Mouse (Mus musculus): ENCODE results near the gene Hsbp1. TPM values are rescaled to one million over a fixed set of nuclear protein-coding genes. Genes with fewer than 3 reads are reported as not detected.
"Not testable (repeated sequence)": the region's sequence is repeated elsewhere in the genome, so short reads cannot be mapped to it uniquely, and the experiment has no call there.

Gene Hsbp1
- polyA plus RNA-seq, 1 experiment from 2014 or later = 593 TPM

DNA sequence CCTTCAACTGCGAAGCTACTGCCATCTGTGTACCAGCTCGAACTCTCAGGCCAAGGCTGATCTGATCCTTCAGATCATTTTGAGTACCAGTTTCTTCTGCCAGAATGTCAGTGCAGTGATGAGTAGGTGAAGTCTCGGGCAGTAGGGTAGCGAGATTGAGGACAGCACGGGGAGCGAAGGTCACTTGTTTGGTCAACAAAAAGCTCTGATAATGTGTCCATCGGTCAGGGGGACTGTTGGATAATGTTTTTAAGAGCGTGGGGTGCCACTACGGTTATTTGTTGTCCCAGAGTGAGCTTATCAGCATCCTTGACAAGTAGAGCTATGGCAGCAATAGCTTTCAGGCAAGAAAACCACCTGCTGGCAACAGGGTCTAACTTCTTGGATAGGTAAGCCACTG lies 30.4 kb downstream of the Hsbp1 start:
- H3K4me2 ChIP-seq (ENCODE audit: low read length); H3K27ac ChIP-seq (ENCODE audit: low read depth, low read length); ATAC-seq; H3K27me3 ChIP-seq (replicated peaks; ENCODE audit: control insufficient read depth, insufficient read depth, low read length); H3K4me1 ChIP-seq (ENCODE audit: control insufficient read depth, insufficient read depth, low read length); H3K36me3 ChIP-seq (ENCODE audit: control insufficient read depth, insufficient read depth, low read length); DNase-seq (ENCODE audit: low spot score); H3K9ac ChIP-seq (ENCODE audit: low read length); H3K9me3 ChIP-seq (replicated peaks; ENCODE audit: control insufficient read depth, low read length); H3K4me3 ChIP-seq (ENCODE audit: low read depth, low read length): not testable (repeated sequence)
- 87% methylated on average over 9 of the region's 9 CpGs for WGBS

DNA sequence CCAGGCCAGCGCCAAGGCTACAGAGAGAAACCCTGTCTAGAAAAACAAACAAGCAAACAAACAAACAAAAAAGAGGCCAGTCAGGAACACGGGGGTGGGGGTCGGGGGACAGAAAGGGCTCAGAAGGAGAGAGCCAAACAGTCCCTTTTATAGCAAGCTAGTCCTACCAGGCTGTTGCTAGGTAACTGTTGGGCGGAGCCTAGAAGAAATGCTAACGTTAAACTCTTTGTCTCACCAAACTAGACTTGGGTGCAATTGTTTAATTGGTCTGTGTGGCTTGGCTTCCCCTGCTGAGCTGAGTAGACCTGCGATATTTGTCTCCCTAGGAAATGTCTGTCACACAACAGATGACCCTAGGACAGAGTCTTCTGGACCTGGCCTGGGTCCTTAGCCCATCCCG lies 34.2 kb downstream of the Hsbp1 start:
- DNase-seq (ENCODE audit: low spot score) = no peak
- no peak overlapping the region for H3K9ac ChIP-seq (ENCODE audit: low read length)
- no peaks in the 10 kb centered on the region for H3K36me3 ChIP-seq (ENCODE audit: control insufficient read depth, insufficient read depth, low read length)
- WGBS = 62% methylated on average over 7 of the region's 7 CpGs
- no peak overlapping the region for H3K27ac ChIP-seq (ENCODE audit: low read depth, low read length)
- H3K27me3 ChIP-seq (replicated peaks; ENCODE audit: control insufficient read depth, insufficient read depth, low read length) = no peaks in the 10 kb centered on the region
- no peak overlapping the region for H3K4me2 ChIP-seq (ENCODE audit: low read length)
- no peak for ATAC-seq
- no peak overlapping the region for H3K4me3 ChIP-seq (ENCODE audit: low read depth, low read length)
- H3K9me3 ChIP-seq (replicated peaks; ENCODE audit: control insufficient read depth, low read length) = no peaks in the 10 kb centered on the region
- no peaks in the 10 kb centered on the region for H3K4me1 ChIP-seq (ENCODE audit: control insufficient read depth, insufficient read depth, low read length)

DNA sequence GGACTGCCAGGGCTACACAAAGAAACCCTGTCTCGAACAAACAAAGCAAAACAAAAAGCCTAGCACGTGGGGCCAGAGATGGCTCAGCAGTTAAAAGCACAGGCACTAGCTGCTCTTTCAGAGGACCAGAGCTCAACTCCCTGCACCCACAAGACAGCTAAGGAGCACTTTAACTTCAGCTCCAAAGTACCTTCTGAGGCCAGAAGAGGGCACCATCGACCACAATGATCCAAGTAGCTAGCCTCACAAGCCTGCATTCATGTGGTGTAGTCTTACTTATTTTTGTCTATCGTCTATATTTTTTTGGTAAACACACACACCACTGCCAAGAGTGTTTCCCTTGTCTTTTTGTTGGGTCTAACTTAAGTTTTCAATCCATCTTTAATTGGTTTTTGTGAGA lies 36.3 kb downstream of the Hsbp1 start:
- Histone ChIP-seq H3K36me3 (ENCODE audit: control insufficient read depth, insufficient read depth, low read length) (no peaks in the 10 kb centered on the region), H3K4me3 (ENCODE audit: low read depth, low read length) (no peak overlapping the region), H3K27me3 (replicated peaks; ENCODE audit: control insufficient read depth, insufficient read depth, low read length) (no peaks in the 10 kb centered on the region), H3K4me2 (ENCODE audit: low read length) (no peak overlapping the region), H3K9ac (ENCODE audit: low read length) (no peak overlapping the region), H3K9me3 (replicated peaks; ENCODE audit: control insufficient read depth, low read length) (no peaks in the 10 kb centered on the region), H3K4me1 (ENCODE audit: control insufficient read depth, insufficient read depth, low read length) (no peaks in the 10 kb centered on the region), H3K27ac (ENCODE audit: low read depth, low read length) (no peak overlapping the region)
- DNase-seq (ENCODE audit: low spot score) (peak; percentile 32), ATAC-seq (no peak)
- WGBS = 29% methylated on average over 4 of the region's 4 CpGs

DNA sequence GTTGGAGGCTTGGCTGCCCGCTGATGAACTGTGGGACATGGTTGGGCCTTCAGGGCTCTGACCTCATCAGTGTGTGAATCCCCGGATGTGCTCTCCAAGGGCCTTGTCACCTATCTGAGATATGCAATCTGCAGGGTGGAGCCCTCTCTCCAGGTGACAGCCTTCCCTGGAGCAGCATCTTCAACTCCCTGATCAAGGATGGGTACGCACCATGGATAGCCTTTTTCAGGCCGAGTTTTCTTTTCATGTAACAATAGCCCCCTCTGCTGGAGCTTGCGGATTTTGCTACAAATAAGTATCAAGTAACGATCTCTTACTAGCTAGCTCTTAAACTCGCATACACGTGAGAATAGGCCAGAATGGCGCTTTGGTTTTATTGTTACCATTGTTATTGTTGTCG lies 40.2 kb downstream of the Hsbp1 start:
- no peaks in the 10 kb centered on the region for H3K9me3 ChIP-seq (replicated peaks; ENCODE audit: control insufficient read depth, low read length)
- ATAC-seq (no peak), DNase-seq (ENCODE audit: low spot score) (peak; percentile 90)
- no peaks in the 10 kb centered on the region for H3K36me3 ChIP-seq (ENCODE audit: control insufficient read depth, insufficient read depth, low read length)
- 24% methylated on average over 10 of the region's 10 CpGs for WGBS
- H3K4me2 ChIP-seq (ENCODE audit: low read length) = no peak overlapping the region
- no peaks in the 10 kb centered on the region for H3K4me1 ChIP-seq (ENCODE audit: control insufficient read depth, insufficient read depth, low read length)
- H3K9ac ChIP-seq (ENCODE audit: low read length) = no peak overlapping the region
- H3K27me3 ChIP-seq (replicated peaks; ENCODE audit: control insufficient read depth, insufficient read depth, low read length) = no peaks in the 10 kb centered on the region
- no peak overlapping the region for H3K4me3 ChIP-seq (ENCODE audit: low read depth, low read length)
- no peak overlapping the region for H3K27ac ChIP-seq (ENCODE audit: low read depth, low read length)

DNA sequence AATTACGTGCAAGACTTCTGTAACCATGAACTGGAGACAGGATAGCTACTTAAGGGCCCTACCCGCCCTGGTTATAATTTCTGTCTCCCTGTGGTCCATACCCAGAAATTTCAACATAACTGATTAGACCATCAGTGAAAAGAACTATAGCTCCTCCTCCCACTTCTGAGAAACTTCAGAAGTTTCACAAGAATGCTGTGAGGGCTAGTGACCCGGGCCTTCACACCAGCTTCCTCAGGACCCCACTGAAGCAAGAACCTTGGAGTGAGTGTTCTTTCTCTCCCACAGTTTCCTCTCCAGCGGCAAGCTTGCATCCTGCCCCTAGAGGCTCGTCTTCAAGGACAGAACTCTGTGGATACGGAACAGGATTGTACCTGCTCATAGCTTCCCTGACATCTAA lies 41.6 kb downstream of the Hsbp1 start:
- H3K36me3 ChIP-seq (ENCODE audit: control insufficient read depth, insufficient read depth, low read length) = no peaks in the 10 kb centered on the region
- ATAC-seq = no peak
- DNase-seq (ENCODE audit: low spot score) = no peak
- no peak overlapping the region for H3K4me3 ChIP-seq (ENCODE audit: low read depth, low read length)
- no peaks in the 10 kb centered on the region for H3K9me3 ChIP-seq (replicated peaks; ENCODE audit: control insufficient read depth, low read length)
- H3K27me3 ChIP-seq (replicated peaks; ENCODE audit: control insufficient read depth, insufficient read depth, low read length) = no peaks in the 10 kb centered on the region
- H3K4me1 ChIP-seq (ENCODE audit: control insufficient read depth, insufficient read depth, low read length) = no peaks in the 10 kb centered on the region
- no peak overlapping the region for H3K27ac ChIP-seq (ENCODE audit: low read depth, low read length)
- 70% methylated on average over 6 of the region's 6 CpGs for WGBS
- no peak overlapping the region for H3K4me2 ChIP-seq (ENCODE audit: low read length)
- H3K9ac ChIP-seq (ENCODE audit: low read length) = no peak overlapping the region

GRCm38 (mm10) chr8:119386988-119387387 lies 42.7 kb downstream of the Hsbp1 start:
- no peaks in the 10 kb centered on the region for H3K27me3 ChIP-seq (replicated peaks; ENCODE audit: control insufficient read depth, insufficient read depth, low read length)
- H3K27ac ChIP-seq (ENCODE audit: low read depth, low read length) = no peak overlapping the region
- H3K36me3 ChIP-seq (ENCODE audit: control insufficient read depth, insufficient read depth, low read length) = no peaks in the 10 kb centered on the region
- DNase-seq (ENCODE audit: low spot score) (no peak), ATAC-seq (no peak)
- no peaks in the 10 kb centered on the region for H3K4me1 ChIP-seq (ENCODE audit: control insufficient read depth, insufficient read depth, low read length)
- WGBS = 76% methylated on average over 6 of the region's 6 CpGs
- H3K9ac ChIP-seq (ENCODE audit: low read length) = no peak overlapping the region
- H3K9me3 ChIP-seq (replicated peaks; ENCODE audit: control insufficient read depth, low read length) = no peaks in the 10 kb centered on the region
- H3K4me2 ChIP-seq (ENCODE audit: low read length) = no peak overlapping the region
- H3K4me3 ChIP-seq (ENCODE audit: low read depth, low read length) = no peak overlapping the region

GRCm38 (mm10) chr8:119394097-119394496 lies 49.8 kb downstream of the Hsbp1 start:
- peak overlapping the region; percentile 87 for H3K27ac ChIP-seq (ENCODE audit: low read depth, low read length)
- peak; percentile 4; the same call in 1 of the 2 replicates for ATAC-seq

GRCm38 (mm10) chr8:119394524-119395026 lies 50.3 kb downstream of the Hsbp1 start, which contains the start of gene Mlycd:
TSS of gene Mlycd (plus strand) at chr8:119394878.
- H3K9ac ChIP-seq (ENCODE audit: low read length) = peak within 1 kb of the TSS; percentile 90
- peak within 1 kb of the TSS; percentile 98 for H3K4me2 ChIP-seq (ENCODE audit: low read length)
- peak within 1 kb of the TSS; percentile 78 for H3K4me3 ChIP-seq (ENCODE audit: low read depth, low read length)
- ATAC-seq (peak; percentile 97), DNase-seq (ENCODE audit: low spot score) (peak; percentile 94)
- no peaks in the 10 kb centered on the region for H3K9me3 ChIP-seq (replicated peaks; ENCODE audit: control insufficient read depth, low read length)
- H3K27me3 ChIP-seq (replicated peaks; ENCODE audit: control insufficient read depth, insufficient read depth, low read length) = no peaks in the 10 kb centered on the region
- H3K27ac ChIP-seq (ENCODE audit: low read depth, low read length) = peak within 1 kb of the TSS; percentile 87
- no peaks in the 10 kb centered on the region for H3K36me3 ChIP-seq (ENCODE audit: control insufficient read depth, insufficient read depth, low read length)
- H3K4me1 ChIP-seq (ENCODE audit: control insufficient read depth, insufficient read depth, low read length) = peaks cover 7% of the 10 kb centered on the region
- WGBS = 1% methylated on average over 44 of the region's 44 CpGs

More at GRCm38 (mm10) chr8:119394097-119394496, 49.8 kb downstream of the Hsbp1 start:
- Histone ChIP-seq H3K36me3 (ENCODE audit: control insufficient read depth, insufficient read depth, low read length) (no peaks in the 10 kb centered on the region), H3K9ac (ENCODE audit: low read length) (peak overlapping the region; percentile 90), H3K4me1 (ENCODE audit: control insufficient read depth, insufficient read depth, low read length) (peaks cover 7% of the 10 kb centered on the region), H3K4me3 (ENCODE audit: low read depth, low read length) (peak overlapping the region; percentile 78), H3K4me2 (ENCODE audit: low read length) (peak overlapping the region; percentile 98), H3K9me3 (replicated peaks; ENCODE audit: control insufficient read depth, low read length) (no peaks in the 10 kb centered on the region), H3K27me3 (replicated peaks; ENCODE audit: control insufficient read depth, insufficient read depth, low read length) (no peaks in the 10 kb centered on the region)
- no peak for DNase-seq (ENCODE audit: low spot score)
- WGBS = 69% methylated on average over 9 of the region's 9 CpGs

DNA sequence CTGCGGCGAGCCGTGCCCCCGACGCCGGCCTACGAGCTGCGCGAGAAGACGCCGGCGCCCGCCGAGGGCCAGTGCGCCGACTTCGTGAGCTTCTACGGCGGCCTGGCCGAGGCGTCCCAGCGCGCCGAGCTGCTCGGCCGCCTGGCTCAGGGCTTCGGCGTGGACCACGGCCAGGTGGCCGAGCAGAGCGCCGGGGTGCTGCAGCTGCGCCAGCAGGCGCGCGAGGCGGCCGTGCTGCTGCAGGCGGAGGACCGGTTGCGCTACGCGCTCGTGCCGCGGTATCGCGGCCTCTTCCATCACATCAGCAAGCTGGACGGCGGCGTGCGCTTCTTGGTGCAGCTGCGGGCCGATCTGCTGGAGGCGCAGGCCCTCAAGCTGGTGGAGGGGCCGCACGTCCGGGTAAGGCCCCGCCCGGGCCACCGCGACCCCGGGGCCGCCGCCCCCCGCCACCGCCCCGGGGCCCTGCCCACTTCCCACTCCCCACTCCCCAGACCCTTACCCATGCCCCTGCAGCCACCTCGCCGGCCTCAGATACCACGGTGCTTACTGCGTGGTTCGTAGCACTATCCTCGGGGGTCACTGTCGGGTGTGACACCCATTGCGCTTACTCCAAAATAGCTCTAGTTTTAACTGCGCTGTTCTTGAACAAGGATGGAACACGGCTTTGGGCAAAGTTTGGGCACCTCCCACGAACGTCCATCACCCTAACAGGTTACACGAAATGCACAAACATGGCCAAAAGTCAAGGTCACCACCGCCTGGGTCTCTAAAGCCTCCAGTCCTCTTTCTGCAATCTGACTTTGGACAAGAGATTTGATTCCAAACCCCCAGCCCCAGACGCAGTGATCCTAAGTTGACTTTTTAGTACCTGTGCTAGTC lies 51.0 kb downstream of the Hsbp1 start:
- no peaks in the 10 kb centered on the region for H3K9me3 ChIP-seq (replicated peaks; ENCODE audit: control insufficient read depth, low read length)
- no peaks in the 10 kb centered on the region for H3K36me3 ChIP-seq (ENCODE audit: control insufficient read depth, insufficient read depth, low read length)
- peak overlapping the region; percentile 78 for H3K4me3 ChIP-seq (ENCODE audit: low read depth, low read length)
- H3K27me3 ChIP-seq (replicated peaks; ENCODE audit: control insufficient read depth, insufficient read depth, low read length) = no peaks in the 10 kb centered on the region
- H3K4me2 ChIP-seq (ENCODE audit: low read length) = peak overlapping the region; percentile 98
- H3K9ac ChIP-seq (ENCODE audit: low read length) = peak overlapping the region; percentile 90
- ATAC-seq = peak; percentile 65
- 7% methylated on average over 76 of the region's 83 CpGs for WGBS
- H3K4me1 ChIP-seq (ENCODE audit: control insufficient read depth, insufficient read depth, low read length) = peaks cover 7% of the 10 kb centered on the region
- no peak for DNase-seq (ENCODE audit: low spot score)
- H3K27ac ChIP-seq (ENCODE audit: low read depth, low read length) = peak overlapping the region; percentile 87
